In the genomic region with DNA sequence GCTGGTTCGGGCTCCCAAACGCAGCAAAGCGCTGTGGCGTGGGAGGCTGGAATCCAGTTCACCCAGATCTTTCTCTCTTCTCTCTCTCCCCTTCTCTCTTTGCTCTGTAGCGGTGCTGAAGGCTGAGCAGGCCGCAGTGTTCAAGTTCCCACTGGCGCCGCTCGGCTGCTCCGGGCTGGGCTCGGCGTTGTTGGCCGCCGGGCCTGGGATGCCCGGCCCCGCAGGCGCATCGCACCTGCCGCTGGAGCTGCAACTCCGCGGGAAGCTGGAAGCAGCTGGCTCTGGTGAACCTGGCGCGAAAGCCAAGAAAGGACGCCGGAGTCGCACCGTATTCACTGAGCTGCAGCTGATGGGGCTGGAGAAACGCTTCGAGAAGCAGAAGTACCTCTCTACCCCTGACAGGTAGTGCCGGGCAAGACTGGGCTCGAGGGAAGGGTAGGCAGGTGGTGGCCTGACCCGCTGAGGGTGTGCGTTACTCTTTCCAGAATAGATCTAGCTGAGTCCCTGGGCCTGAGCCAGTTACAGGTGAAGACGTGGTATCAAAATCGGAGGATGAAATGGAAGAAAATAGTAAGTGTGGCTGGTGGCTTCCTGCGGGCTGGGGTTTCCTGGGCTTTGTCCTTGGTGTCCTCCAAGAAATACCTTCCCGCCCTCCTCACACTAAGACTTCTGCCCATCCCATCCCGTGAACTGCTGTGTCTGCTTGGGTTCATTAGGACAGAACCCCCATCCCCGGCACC, we compare ENCODE assay signal across 14 mouse cellular contexts. TPM values are rescaled to one million over a fixed set of nuclear protein-coding genes. Genes with fewer than 3 reads are reported as not detected.
DNase-seq lines count a peak whose midpoint lies in the region; ATAC-seq and TF ChIP-seq lines count a peak whose summit lies in the region.
"Had no signal": no experiment of that assay in that cellular context is flagged by ENCODE, and none has a peak within 500 bp of the region (broad histone marks: within the 10 kb centered on the region; RNA-seq: fewer than 3 reads in every experiment).

No protein-coding gene starts in this region.

- no peaks in the 10 kb centered on the region for H3K36me3 ChIP-seq in hindbrain, embryonic 15.5 days
- no peaks in the 10 kb centered on the region for H3K36me3 ChIP-seq in hindbrain, embryonic 14.5 days (replicated peaks; ENCODE audit: control insufficient read depth, insufficient read depth)
- H3K36me3 ChIP-seq in embryonic facial prominence, embryonic 15.5 days = no peaks in the 10 kb centered on the region
- H3K36me3 ChIP-seq in midbrain, embryonic 13.5 days = no peaks in the 10 kb centered on the region
- H3K36me3 ChIP-seq: heart, embryonic 12.5 days had no signal

- no peak for DNase-seq in hindbrain, embryonic 14.5 days (ENCODE audit: low spot score)
- DNase-seq in brain, embryonic 14.5 days (ENCODE audit: low read depth) = peak; percentile 45
- no peak for DNase-seq in gastrocnemius, postnatal 4 days (ENCODE audit: low spot score in 2 of 2)
- DNase-seq in lung, postnatal 25 days (ENCODE audit: low spot score) = no peak
- no peak for DNase-seq in thymus, postnatal 0 days (ENCODE audit: low spot score)
- DNase-seq: kidney, postnatal 36 days; right cerebral cortex, postnatal 14 days had no signal

- peak overlapping the region; percentile 2; the same call in 1 of the 2 replicates for H3K4me3 ChIP-seq in hindbrain, embryonic 15.5 days
- H3K4me3 ChIP-seq in hindbrain, embryonic 14.5 days (replicated peaks; ENCODE audit: low read length) = no peak overlapping the region
- H3K4me3 ChIP-seq in embryonic facial prominence, embryonic 15.5 days (replicated peaks) = peak overlapping the region; percentile 51
- H3K4me3 ChIP-seq in midbrain, embryonic 13.5 days (replicated peaks) = no peak overlapping the region

- H3K4me1 ChIP-seq in hindbrain, embryonic 15.5 days (replicated peaks) = peaks cover 37% of the 10 kb centered on the region
- H3K4me1 ChIP-seq in hindbrain, embryonic 14.5 days (replicated peaks; ENCODE audit: control insufficient read depth, insufficient read depth, low read length) = peaks cover 14% of the 10 kb centered on the region; the same call in 1 of the 2 replicates
- H3K4me1 ChIP-seq in embryonic facial prominence, embryonic 15.5 days = peaks cover 57% of the 10 kb centered on the region
- H3K4me1 ChIP-seq in midbrain, embryonic 13.5 days (replicated peaks) = peaks cover 35% of the 10 kb centered on the region

- peaks cover 65% of the 10 kb centered on the region for H3K27me3 ChIP-seq in hindbrain, embryonic 15.5 days
- H3K27me3 ChIP-seq in hindbrain, embryonic 14.5 days (ENCODE audit: control insufficient read depth, insufficient read depth, low read length) = peaks cover 97% of the 10 kb centered on the region
- peaks cover 98% of the 10 kb centered on the region for H3K27me3 ChIP-seq in embryonic facial prominence, embryonic 15.5 days
- H3K27me3 ChIP-seq in midbrain, embryonic 13.5 days = peaks cover 100% of the 10 kb centered on the region

- no peak for TF ChIP-seq CTCF in brain, embryonic 14.5 days (IDR thresholded peaks at IDR 0.05; ENCODE audit: borderline replicate concordance, extremely low read depth, insufficient read depth, insufficient read length)

- H3K4me2 ChIP-seq in hindbrain, embryonic 15.5 days = no peak overlapping the region
- no peak overlapping the region for H3K4me2 ChIP-seq in hindbrain, embryonic 14.5 days (replicated peaks)
- peak overlapping the region; percentile 32 for H3K4me2 ChIP-seq in embryonic facial prominence, embryonic 15.5 days (replicated peaks)
- 0 out of 2 replicates have a peak overlapping the region, but pooled peaks have one; percentile 6 for H3K4me2 ChIP-seq in midbrain, embryonic 13.5 days (replicated peaks)

- H3K9me3 ChIP-seq in hindbrain, embryonic 15.5 days = no peaks in the 10 kb centered on the region
- H3K9me3 ChIP-seq in hindbrain, embryonic 14.5 days (ENCODE audit: control insufficient read depth, low read length) = no peaks in the 10 kb centered on the region
- H3K9me3 ChIP-seq in embryonic facial prominence, embryonic 15.5 days (replicated peaks) = no peaks in the 10 kb centered on the region
- H3K9me3 ChIP-seq in midbrain, embryonic 13.5 days = no peaks in the 10 kb centered on the region
- H3K9me3 ChIP-seq: heart, embryonic 12.5 days had no signal

- ATAC-seq in hindbrain, embryonic 15.5 days (ENCODE audit: low FRiP score, low read depth) = no peak
- ATAC-seq in hindbrain, embryonic 14.5 days (ENCODE audit: low FRiP score) = no peak
- ATAC-seq in embryonic facial prominence, embryonic 15.5 days (ENCODE audit: insufficient number of reproducible peaks, low FRiP score, low TSS enrichment, low read depth) = no peak
- ATAC-seq in midbrain, embryonic 13.5 days = no peak
- ATAC-seq: activated CD4-positive, CD25-positive, alpha-beta regulatory T cell, adult 4 months had no signal

- no peak for TF ChIP-seq POLR2A in brain, embryonic 14.5 days (IDR thresholded peaks at IDR 0.05; ENCODE audit: borderline replicate concordance, extremely low read depth, insufficient read depth, insufficient read length, poor library complexity, severe bottlenecking)

- H3K9ac ChIP-seq in hindbrain, embryonic 15.5 days = no peak overlapping the region
- no peak overlapping the region for H3K9ac ChIP-seq in hindbrain, embryonic 14.5 days
- no peak overlapping the region for H3K9ac ChIP-seq in embryonic facial prominence, embryonic 15.5 days
- no peak overlapping the region for H3K9ac ChIP-seq in midbrain, embryonic 13.5 days (replicated peaks)
- H3K9ac ChIP-seq: heart, embryonic 12.5 days had no signal

- no peak overlapping the region for H3K27ac ChIP-seq in hindbrain, embryonic 15.5 days (replicated peaks)
- H3K27ac ChIP-seq in hindbrain, embryonic 14.5 days = no peak overlapping the region
- H3K27ac ChIP-seq in embryonic facial prominence, embryonic 15.5 days (replicated peaks) = no peak overlapping the region
- H3K27ac ChIP-seq in midbrain, embryonic 13.5 days = no peak overlapping the region

- WGBS in hindbrain, embryonic 15.5 days = 1% methylated on average over 39 of the region's 39 CpGs
- under 1% methylated on average over 39 of the region's 39 CpGs for WGBS in hindbrain, embryonic 14.5 days
- 4% methylated on average over 39 of the region's 39 CpGs for WGBS in embryonic facial prominence, embryonic 15.5 days
- under 1% methylated on average over 39 of the region's 39 CpGs for WGBS in midbrain, embryonic 13.5 days

RNA-seq across cellular contexts. Expression of gene Barx1, which starts 2.3 kb away (rescaled TPM):
- not detected in 2 replicates for polyA plus RNA-seq in hindbrain, embryonic 15.5 days (2015; fragmentation: Nextera tagmentation; extraction: Ambion mirVana)
- not detected in 2 replicates for polyA plus RNA-seq in hindbrain, embryonic 14.5 days (2014; fragmentation: Nextera tagmentation; extraction: Ambion mirVana)
- 0.15 and 0.38 TPM in 2 replicates for polyA plus RNA-seq in brain, embryonic 14.5 days (2012; rRNA removed)
- 17.7 and 18.8 TPM in 2 replicates for polyA plus RNA-seq in embryonic facial prominence, embryonic 15.5 days (2015; fragmentation: Nextera tagmentation; extraction: Ambion mirVana)
- 0.15 TPM in 1 of 2 replicates, not detected in the other for polyA plus RNA-seq in midbrain, embryonic 13.5 days (2015; fragmentation: Nextera tagmentation; extraction: Ambion mirVana)
- not detected for total RNA-seq in gastrocnemius, postnatal 4 days (2021)
- polyA plus RNA-seq in thymus, postnatal 0 days (2015; fragmentation: Nextera tagmentation; extraction: Ambion mirVana) = 0.30 and 0.38 TPM in 2 replicates
- total RNA-seq: CH12.LX; liver, adult 2 months had no signal
- polyA plus RNA-seq: activated CD4-positive, CD25-positive, alpha-beta regulatory T cell, adult 4 months; liver, adult 2 months had no signal

RNA-seq across cellular contexts. Expression of gene Ptpdc1, which starts 39.6 kb away (rescaled TPM):
- polyA plus RNA-seq in hindbrain, embryonic 15.5 days (2015; fragmentation: Nextera tagmentation; extraction: Ambion mirVana) = 16.4 and 17.2 TPM in 2 replicates
- polyA plus RNA-seq in hindbrain, embryonic 14.5 days (2014; fragmentation: Nextera tagmentation; extraction: Ambion mirVana) = 21.6 and 21.7 TPM in 2 replicates
- 10.4 and 19.6 TPM in 2 replicates for polyA plus RNA-seq in brain, embryonic 14.5 days (2012; rRNA removed)
- polyA plus RNA-seq in embryonic facial prominence, embryonic 15.5 days (2015; fragmentation: Nextera tagmentation; extraction: Ambion mirVana) = 16.4 and 18.2 TPM in 2 replicates
- polyA plus RNA-seq in midbrain, embryonic 13.5 days (2015; fragmentation: Nextera tagmentation; extraction: Ambion mirVana) = 16.1 and 16.5 TPM in 2 replicates
- 10 to 100 TPM; 12.6 to 14.6 TPM for total RNA-seq in gastrocnemius, postnatal 4 days (2021)
- 1.4 and 1.9 TPM in 2 replicates for polyA plus RNA-seq in thymus, postnatal 0 days (2015; fragmentation: Nextera tagmentation; extraction: Ambion mirVana)
- total RNA-seq: CH12.LX had no signal

Comparison
In these comparisons a context has a peak if more than half of its experiments do, and no peak if none do; other contexts are left out.
1. H3K4me3 ChIP-seq: peak in hindbrain, embryonic 15.5 days (single experiment) and embryonic facial prominence, embryonic 15.5 days (single experiment); none in hindbrain, embryonic 14.5 days (single experiment) and midbrain, embryonic 13.5 days (single experiment).
2. H3K4me2 ChIP-seq: peak in embryonic facial prominence, embryonic 15.5 days (single experiment) and midbrain, embryonic 13.5 days (single experiment); none in hindbrain, embryonic 15.5 days (single experiment) and hindbrain, embryonic 14.5 days (single experiment).
3. RNA of gene Barx1, which starts 2.3 kb away (polyA plus RNA-seq): 17.7 to 18.8 TPM in embryonic facial prominence, embryonic 15.5 days; 0.30 to 0.38 TPM in thymus, postnatal 0 days, 0.15 to 0.38 TPM in brain, embryonic 14.5 days, 0.15 TPM in midbrain, embryonic 13.5 days, not detected in hindbrain, embryonic 15.5 days and not detected in hindbrain, embryonic 14.5 days; every median in the first group is over 10 times any median in the second.